Mouse (Mus musculus): ENCODE results near the gene Rras.

Rras gene

DNA sequence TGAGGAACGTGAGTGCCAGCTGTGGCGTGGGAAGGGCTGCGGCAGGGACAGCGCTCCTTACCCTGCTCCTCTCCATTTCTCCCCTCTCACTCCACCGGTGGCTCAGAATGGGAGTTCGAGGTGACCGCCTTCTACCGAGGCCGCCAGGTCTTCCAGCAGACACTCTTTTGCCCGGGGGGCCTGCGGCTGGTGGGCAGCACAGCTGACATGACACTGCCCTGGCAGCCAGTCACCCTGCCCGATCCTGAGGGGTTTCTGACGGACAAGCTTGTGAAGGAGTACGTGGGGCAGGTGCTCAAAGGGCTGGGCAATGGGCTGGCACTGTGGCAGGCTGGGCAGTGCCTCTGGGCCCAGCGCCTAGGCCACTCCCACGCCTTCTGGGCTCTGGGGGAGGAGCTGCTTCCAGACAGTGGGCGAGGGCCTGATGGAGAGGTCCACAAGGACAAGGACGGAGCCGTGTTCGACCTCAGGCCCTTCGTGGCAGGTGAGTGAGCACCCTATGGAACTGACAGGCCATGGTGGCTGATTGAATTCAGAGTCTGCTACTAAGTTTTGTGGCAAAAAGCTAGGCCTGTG is 17.1 kb upstream of the Rras start:
- DNase-seq = peak; percentile 94

DNA sequence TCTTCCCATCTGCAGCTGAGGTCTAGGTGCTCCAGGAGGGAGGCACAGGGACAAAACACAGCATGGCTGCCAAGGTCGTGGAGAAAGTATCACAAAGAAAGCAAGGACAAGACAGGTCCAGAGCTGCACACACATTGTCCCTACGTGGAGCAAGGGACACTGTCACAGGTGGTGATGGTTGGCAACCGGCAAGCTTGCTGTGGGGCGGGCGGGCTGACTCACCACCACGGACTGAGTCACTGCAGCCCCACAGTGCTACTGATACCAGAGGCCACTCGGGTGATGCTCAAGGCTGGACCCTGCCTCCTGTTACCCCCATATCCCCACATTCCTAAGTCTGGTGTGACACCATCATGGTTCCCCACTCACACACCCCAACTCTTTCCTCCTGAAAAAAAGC is 15.3 kb upstream of the Rras start:
- no peak for DNase-seq

DNA sequence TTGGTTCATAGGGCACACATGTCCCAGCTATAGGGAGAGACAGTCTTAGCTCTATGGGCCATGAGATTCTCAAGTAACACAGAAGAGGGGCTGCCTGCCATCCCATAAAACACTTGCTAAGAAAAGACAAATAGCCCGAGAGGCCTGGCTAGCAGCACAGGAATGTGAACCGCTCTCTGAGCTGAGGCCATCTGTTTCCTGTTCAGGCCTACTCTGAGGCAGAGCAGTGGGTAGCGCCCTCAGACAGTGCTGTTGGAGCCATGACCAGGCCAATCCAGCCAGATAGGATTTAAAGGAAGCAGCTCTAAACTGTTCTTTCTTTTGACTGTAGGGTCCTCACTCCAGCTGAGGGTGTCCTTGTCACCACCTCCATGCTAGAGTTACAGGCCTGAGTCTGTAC is 13.2 kb upstream of the Rras start:
- DNase-seq = peak; percentile 92

DNA sequence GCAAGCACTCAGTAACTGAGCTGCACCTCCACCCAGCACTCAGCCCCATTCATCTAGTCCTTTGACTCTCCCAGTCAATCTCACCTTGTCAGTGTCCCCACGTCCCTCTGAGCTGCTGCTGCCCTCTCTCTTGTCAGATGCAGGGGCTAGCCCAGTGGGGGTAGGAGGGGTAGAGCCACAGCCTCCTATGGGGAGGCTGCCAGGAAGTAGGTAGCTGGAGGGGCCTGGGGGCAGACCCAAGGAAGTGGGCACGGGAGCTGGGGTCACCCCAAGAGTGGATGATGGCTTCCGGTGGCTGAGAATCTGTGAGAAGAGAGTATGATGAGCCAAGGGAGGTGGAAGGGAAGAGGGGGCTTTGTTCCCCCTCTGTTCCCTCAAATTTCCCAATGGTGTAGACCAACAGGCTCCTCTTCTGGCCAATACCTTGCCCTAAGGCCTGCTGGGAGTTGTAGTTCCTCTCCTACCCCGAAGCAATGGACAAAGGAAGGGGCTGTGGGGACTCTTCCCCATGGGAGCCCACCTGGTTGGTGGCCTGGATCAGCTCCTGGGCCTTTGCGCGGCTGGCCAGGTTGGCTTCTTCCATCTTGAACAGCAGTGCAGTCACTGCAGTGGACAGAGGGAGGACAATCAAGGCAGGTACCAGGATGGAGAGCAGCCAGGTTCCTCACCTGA is 12.3 kb upstream of the Rras start:
- DNase-seq = peak; percentile 92

DNA sequence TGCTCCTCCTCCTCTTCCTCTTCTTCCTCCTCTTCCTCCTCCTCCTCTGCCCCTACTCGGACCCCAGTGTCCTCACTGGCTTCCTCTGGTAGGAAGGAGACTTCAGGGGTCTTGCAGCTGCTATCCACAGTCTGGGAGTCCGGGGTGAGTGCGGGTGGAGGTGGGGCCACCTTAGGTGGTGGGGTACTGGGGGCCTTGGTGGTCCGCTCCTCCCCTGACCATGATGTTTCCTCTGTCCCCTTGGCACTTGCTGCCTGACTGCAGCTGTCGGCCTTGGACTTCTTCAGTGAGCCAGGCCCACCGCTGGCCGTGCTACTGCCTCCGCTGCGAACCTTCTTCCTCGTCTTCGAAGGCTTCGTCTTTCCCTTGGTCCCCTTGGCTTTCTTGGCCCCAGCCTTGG is 11.3 kb upstream of the Rras start:
- peak; percentile 90 for DNase-seq

DNA sequence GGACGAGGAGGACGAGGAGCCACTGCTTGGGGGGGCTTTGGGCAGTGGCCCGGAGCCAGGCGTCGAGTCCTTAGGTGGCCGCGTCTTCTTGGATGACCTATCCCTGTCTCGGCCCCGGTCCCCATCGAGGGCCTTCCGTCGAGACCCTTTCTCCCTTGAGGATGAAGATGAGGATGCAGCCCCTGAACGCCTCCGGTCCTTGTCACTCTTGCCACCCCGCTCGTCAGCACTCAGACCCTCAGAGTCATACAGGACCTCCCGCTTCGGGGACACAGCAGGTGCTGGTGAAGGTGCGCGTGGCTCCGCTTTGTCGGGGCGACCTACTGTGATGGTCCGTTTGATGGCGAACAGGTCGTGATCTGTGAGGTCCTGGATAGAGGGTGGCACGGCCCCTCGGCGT is 10.6 kb upstream of the Rras start:
- DNase-seq = peak; percentile 94

DNA sequence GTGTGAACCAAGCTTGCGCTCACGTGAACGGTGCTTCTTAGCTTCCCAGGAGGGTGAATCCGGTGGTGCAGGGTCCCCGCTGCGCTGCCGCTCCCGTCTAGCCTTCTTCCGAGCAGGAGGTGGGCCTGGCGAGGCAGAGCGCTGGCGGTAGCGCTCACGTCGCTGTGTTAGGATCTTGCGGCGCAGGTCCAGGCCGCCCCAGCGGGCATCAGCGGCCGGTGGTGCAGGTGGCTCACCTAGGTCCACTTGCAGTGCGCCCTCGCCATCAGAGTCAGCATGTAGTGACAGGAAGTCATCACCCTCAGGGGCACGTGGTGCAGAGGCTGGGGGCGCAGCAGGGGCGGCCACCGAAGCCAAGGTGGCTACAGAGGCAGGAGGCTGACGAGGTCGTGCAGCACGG is 9.9 kb upstream of the Rras start:
- DNase-seq = peak; percentile 91

DNA sequence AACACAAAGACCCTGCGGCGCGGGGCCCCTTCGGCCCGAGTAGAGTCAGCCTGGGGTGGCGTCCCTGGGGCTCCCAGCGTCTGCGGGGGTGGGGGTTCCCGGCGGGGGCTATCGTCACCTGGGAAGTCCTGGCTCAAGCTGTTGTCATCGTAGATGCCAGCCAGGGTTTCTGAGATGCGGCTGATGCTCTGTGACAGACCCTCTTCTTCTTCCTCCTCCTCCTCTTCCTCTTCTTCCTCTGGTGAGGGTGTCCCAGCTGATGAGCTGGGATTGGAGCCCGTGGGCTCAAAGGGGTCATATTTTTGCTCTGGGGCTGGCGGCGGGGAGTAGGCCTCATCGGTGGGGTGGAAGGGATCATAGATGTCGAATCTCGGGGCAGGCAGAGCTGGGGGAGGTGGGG is 9.3 kb upstream of the Rras start:
- DNase-seq = peak; percentile 91

DNA sequence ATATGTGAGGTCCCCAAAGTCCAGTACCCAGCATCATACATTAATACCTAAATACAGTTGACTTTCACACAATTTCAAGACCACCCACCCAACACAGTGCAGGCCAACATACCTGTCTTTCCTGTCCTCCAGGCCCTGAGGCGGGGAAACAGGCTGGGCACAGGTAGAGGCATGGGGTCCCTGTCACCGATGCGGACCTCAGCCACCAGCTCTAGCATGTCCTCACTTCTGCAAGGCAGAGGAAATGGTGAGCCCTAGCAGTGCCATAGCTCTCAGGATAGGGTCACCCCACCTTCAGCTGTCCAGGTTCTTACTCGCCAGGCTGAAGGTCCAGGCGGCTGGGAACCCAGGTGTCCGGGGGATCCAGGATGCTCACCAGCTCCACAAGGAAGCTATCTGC is 5.8 kb upstream of the Rras start:
- DNase-seq = peak; percentile 93

DNA sequence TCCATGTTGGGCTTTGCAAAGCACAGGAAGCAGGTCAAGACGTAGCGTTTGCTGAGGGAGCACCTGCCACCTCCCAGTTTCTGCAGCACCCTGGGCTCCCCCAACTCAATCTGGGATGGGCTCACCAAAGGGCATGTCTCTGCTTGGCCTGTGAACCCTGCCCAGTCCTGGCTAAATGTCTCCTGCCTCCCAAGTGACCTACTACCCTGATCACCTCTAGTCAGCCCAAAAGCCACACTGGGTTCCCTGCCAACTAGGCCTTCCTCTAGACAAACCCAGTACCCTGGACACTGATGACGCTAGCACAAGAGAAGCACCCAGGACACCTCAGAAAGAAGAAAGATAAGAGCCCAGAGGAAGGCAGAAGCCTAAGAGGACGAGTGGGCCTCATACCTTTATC is 4.9 kb upstream of the Rras start:
- peak; percentile 93 for DNase-seq

DNA sequence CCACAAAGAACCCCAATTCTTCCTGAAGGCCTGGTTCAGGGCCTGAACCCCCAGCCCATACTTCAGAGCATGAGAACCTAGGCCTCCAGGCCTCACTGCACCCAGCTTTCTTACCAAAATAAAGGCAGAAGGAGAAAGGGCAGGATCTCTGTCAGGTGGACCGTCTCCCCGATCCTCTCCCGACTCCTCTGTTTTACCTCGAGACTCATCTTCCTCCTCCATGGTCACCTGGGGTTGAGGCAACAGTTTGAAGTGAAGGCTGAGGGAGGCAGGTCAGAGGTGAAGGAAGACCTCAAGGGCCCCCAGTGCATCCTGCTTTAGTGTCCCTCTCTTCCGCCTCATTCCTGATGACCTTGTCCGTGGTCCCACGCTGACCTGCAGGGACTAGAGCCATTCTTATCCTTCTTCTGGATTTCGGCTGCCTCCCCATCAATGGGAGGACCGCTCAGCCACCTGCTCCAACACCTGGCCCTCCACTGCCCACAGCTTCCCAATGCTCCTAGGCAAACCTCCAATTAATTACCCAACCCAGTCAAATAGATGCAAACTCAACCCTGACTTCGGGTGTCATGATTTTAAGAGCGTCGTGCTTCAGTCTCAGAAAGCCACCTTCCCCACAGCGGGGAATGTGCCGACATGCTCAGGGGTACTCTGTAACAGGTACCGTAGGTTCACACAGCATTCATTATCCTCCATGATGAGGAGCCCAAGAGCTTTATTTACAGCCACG is 4.2 kb upstream of the Rras start:
- peak; percentile 90 for DNase-seq

DNA sequence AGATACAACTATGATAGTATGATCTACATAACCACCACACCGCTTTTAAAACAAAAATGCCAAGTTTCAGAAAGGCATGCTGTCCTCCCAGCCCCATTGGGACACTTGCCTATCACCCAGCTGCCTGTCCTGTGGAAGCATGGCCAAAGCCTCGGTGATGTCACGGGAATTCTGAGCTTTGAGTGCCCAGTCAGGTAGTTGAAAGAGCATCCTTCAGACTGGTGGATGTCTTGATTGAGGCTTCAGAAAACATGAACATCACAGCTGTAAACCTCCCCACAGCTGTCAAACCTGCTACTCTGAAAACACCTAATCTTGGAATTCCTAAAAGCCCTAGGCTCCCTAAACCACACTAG is 3.7 kb upstream of the Rras start:
- DNase-seq = peak; percentile 92

DNA sequence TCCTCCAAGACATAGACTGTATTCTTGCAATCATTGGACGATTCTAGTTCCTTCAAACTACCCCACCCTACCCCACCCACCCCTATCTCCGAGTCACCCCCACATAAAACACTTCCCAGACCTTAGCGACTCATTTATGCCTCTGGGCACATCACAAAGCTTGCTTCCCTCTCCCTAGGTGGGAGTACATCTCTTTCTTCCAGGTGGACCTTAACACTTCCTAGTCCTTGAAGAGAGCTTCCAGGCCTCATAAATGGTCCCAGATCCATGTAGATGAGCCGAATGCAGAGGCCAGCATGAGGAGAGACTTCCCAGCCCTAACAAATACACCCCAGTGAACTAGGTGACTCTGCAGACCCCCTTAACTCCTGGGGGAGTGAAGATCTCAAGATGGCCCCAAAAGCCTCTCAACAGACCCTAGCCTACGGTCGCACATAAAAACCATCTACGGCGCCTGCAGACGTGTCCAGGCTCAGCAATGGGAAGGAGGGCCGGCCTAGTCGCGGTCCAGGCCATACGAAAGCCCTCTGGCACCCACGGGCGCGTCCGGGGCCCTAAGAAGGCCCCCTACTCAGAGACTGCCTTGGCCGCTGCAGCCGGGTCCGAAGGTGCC is 2.3 kb upstream of the Rras start:
- DNase-seq = no peak

DNA sequence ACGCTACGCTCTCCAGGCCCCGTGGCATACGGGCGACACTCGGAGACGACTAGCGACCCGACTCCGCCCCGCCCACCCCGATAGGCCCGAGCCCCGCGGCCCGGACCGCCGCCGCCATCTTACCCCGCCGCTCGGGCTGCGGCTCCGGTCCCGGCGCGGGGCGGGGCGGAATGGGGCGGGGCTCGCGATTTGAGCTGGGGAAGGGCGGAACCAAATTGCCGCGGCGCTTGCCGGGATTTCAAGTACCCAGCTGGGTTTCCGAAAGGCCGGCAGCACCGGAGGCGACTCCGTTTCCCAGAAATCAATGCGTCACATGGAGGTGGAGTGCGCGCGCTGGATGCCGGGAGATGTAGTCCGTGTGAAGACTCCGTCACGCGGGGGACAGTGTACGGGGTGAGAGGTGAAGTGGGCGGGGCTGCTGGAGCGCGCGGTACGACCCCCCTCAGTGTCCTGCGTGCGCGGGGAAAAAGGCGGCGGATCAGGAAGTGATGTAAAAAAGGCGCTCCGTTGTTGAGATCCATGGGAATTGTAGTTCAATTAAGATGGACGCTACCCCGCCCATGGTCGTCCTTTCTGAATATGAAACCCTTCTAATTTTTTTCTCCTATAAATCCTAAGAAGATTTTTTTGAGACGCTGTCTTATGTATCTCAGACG is 1.7 kb upstream of the Rras start, which contains the start of gene Scaf1:
Gene Scaf1, minus strand, starts transcription at position 407 of the 656 bp plus-strand sequence.
- DNase-seq = peak; percentile 100

DNA sequence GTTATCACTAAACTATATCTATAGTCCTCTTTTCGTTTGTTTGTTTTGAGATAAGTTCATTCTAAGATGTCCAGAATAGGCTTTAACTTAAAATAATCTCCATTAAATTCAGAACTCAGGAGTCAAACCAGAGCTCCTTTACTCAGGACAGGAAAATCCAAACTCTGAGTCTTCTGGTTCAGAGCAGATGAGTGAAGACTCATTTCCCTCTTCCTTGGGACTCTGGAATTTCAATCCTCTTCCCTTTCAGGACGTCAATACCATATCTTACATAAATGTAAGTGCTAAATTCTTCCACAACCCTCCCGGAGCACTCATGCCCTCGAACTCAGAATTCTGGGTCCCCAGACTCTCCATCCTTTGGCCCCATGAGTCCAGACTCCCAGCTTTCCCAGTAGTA is 1.0 kb upstream of the Rras start:
- DNase-seq = no peak

DNA sequence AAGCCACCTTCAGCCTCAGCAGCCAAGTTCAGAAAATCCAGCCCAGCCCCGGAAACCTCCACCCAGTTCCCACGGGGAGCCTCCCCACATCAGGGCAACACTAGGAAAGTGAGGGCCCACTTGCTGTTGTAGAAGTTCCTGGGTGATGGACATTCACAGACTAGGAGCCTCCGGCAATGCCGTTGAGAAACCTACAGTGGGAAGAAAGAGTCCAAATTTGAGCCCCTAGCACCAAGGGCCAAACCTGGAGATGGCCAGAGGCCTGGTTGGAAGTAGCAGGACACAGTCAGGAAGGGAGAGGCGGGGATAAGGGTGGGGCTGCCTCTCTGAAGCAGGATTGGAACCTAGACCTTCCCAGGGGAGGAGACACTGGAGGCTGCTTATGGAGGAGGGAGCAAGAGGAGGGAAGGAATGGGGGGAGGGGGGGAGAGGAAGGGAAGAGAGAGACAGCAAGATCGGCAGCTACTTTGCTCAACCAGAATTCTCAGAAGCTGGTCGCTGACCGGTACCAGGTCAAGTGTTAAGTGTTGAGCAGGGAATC is 1.3 kb downstream of the Rras start:
- peak; percentile 99 for DNase-seq

DNA sequence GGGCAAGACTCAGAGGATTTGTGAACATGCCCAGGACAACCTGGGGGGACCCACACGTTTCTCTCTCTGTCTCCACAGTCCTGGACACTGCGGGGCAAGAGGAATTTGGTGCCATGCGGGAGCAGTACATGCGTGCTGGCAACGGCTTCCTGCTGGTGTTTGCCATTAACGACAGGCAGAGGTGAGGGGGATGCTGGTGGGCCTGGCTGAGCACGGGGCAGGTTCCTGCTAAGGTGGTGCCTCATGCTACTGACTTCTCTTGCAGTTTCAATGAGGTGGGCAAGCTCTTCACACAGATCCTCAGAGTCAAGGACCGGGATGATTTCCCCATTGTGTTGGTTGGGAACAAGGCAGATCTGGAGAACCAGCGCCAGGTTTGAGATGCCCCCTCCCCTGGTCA is 2.5 kb downstream of the Rras start:
- DNase-seq = peak; percentile 94

DNA sequence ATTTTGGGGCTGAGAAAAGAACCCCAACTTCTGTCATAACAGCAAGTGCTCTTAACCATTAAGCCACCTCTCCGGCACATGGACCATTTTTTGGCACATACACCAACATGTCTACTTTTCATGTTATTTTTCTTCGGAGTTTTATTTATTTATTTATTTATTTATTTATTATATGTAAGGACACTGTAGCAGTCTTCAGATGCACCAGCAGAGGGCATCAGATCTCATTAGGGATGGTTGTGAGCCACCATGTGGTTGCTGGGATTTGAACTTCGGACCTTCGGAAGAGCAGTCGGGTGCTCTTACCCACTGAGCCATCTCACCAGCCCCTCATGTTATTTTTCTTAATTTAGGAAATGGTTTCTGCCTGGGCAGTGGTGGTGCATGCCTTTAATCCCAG is 6.0 kb downstream of the Rras start:
- DNase-seq = peak; percentile 86

DNA sequence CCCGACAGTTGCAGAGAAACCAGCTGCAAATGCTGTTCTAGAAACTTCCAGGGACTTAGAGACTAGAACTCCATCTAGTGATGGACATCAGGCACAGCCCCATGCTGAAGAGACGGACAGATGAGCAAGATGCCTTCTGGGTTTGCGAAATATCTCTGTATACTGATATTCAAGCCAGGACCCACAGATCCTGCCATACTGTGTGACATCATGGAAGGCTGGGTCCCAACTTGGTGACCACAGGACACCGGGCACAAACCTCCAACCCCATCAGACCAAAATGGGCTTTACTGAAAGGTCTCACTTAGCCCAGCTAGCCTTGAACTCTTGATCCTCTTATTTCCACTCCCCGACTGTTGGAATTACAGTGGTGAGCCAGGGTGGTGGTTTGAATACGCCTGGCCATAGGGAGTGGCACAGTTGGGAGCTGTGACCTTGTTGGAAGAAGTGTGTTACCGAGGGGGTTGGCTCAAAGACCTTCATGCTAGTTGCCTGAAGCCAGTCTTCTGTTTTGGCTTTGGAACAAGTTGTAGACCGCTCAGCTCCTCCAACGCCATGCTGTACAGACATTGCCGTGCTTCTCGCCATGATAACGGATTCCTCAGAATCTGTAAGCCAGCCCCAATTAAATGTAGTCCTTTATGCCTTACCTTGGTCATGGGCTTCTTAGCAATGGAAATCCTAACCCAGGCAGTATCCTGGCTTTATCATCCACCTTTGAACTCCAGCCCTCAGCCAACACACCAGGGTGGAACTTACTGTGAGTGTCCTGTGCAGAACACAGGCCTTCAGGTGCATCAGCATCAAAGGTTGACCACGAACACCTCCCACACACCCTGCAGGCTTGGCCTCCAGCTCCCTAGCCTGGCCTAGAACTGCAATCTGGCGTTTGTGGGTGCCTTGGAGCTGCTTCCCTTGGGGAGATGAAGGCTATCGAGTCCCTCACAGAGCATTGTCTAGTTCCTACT is 6.8 kb downstream of the Rras start:
- peak; percentile 88 for DNase-seq

DNA sequence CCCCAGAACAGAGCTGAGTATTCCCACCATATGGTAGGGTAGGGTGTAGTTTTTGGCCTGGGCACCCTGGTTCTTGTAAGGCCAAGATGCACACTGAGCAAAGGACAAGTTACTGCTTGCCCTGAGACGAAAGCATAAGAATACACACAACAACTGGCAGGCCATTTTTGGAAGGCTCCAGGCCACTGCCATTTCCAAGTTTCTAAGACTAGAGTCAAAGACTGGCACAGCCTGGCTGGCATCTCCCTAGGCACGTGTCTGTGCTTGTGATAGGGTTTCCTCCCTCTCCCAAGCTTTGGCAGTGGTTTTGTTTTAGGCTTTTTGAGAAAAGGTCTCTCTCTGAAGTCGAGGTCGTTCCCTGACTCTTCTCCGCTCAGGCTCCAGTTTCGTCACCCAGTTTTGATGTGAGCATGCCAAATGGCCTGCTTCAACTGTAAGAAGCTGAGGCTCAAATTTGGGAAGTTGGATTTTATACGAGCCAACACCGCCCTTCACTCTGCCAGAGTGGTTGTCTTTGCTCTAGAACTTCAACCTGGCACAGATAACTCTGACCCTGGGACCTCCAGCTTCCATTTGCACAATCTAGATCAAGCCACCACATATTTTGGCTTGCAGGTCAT is 8.0 kb downstream of the Rras start:
- DNase-seq = peak; percentile 93

DNA sequence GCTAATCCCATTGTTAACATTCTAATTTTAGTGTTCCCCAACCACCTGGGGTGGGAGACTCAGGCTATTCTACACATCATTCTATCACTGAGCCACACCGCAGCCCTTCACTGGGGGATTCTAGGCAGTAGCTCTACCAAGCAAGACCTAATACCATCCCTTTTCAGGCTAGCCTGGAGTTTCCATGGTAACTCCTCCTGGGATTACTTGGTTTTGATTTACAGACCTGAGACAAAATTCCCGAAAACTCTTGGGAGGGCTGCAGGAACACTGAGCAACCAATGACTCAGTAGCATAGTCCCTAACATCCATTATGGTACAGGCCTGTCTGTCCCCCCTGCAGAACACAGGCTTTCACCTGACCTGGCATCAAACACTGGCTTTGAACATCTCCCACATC is 8.5 kb downstream of the Rras start:
- peak; percentile 86 for DNase-seq
